Mouse (Mus musculus) lung, postnatal 0 days (tissue): ENCODE measurements at regions not wholly inside any gene's neighbourhood (a gene's known extent, or its start where the extent isn't known, plus 50 kb on each side); places are given as distances from the start of the nearest gene placed in this dataset.
A peak's percentile ranks its signal among the peaks of the same experiment; 100 is the strongest.

Experiments used
- ATAC-seq: fragments of 200-750 bp; cut with Nextera tagmentation; 2 replicates; pipeline ENCODE4 v1.8.0; 2017; ENCODE audit warnings: moderate library complexity
- DNase-seq: peaks from one replicate; pipeline ENCODE4 v3.0.0-alpha.2; 2016; ENCODE audit warnings: low spot score
- H3K27ac ChIP-seq: fragments of 300-500 bp; sonication (generic); 2 replicates; pipeline ENCODE4 v1.5.1; 2014; ENCODE audit warnings: antibody characterized with exemption, mild to moderate bottlenecking, low read length, mixed read lengths
- H3K27me3 ChIP-seq: fragments of 300-500 bp; sonication (generic); replicated peaks from 2 replicates; pipeline ENCODE4 v1.6.1; 2014; ENCODE audit warnings: low read length, mixed read lengths; ENCODE audit not compliant: insufficient read depth
- H3K36me3 ChIP-seq: fragments of 300-500 bp; sonication (generic); 2 replicates; pipeline ENCODE4 v1.6.1; 2014; ENCODE audit warnings: low read length, mixed read lengths; ENCODE audit not compliant: insufficient read depth
- H3K4me1 ChIP-seq: fragments of 300-500 bp; sonication (generic); 2 replicates; pipeline ENCODE4 v1.6.1; 2014; ENCODE audit warnings: antibody characterized with exemption, low read depth, low read length, mixed read lengths; ENCODE audit not compliant: insufficient read depth
- H3K4me2 ChIP-seq: fragments of 300-500 bp; sonication (generic); replicated peaks from 2 replicates; pipeline ENCODE4 v1.6.1; 2014; ENCODE audit warnings: low read depth, mild to moderate bottlenecking, low read length, moderate library complexity, mixed read lengths
- H3K4me3 ChIP-seq: fragments of 300-500 bp; sonication (generic); 2 replicates; pipeline ENCODE4 v1.5.1; 2014; ENCODE audit warnings: low read depth, low read length
- H3K9ac ChIP-seq: fragments of 300-500 bp; sonication (generic); replicated peaks from 2 replicates; pipeline ENCODE4 v1.6.1; 2014; ENCODE audit warnings: low read depth, mild to moderate bottlenecking
- H3K9me3 ChIP-seq: fragments of 300-500 bp; sonication (generic); 2 replicates; pipeline ENCODE4 v1.6.1; 2016; ENCODE audit warnings: low read length, mixed read lengths
- CTCF ChIP-seq: IDR thresholded peaks from 2 replicates; pipeline ENCODE4 v1.5.1; 2016; ENCODE audit warnings: antibody characterized with exemption, mild to moderate bottlenecking
- EP300 ChIP-seq: IDR thresholded peaks from 2 replicates; pipeline ENCODE4 v1.6.1; 2016; ENCODE audit warnings: antibody characterized with exemption, mild to moderate bottlenecking, control low read depth
- WGBS: fragments of 180-500 bp; shearing (Covaris S2); extraction: QIAGEN DNeasy Blood & Tissue Kit; methylation state at CpG from one replicate; pipeline ENCODE4 v1.1.7; 2014; 5-methylcytosine and 5-hydroxymethylcytosine counted together

DNA sequence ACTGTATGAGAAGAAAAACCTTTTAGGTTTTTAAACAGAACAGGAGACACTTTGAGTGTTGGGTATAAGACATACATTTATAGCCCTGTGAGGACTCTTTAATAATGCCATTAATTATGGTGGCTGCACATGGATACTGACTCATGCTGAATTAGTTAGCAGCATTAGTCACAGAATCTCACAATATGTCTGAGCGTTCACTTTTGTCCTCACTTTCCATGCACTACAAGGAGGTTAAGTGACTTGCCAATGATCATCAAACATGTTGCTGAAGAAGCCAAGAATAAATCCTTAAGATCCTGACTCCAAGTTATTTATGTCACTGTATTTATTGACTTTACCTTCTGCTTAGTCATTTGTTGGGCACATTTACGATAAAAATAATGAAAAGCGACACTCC lies 105.6 kb upstream of the Atxn7l3b start:
- Histone ChIP-seq H3K9ac (no peak overlapping the region), H3K27ac (no peak overlapping the region), H3K27me3 (no peaks in the 10 kb centered on the region), H3K4me3 (no peak overlapping the region), H3K4me1 (no peaks in the 10 kb centered on the region), H3K4me2 (no peak overlapping the region), H3K9me3 (no peaks in the 10 kb centered on the region), H3K36me3 (no peaks in the 10 kb centered on the region)
- ATAC-seq, result no peak
- no peak for TF ChIP-seq CTCF
- no peak for TF ChIP-seq EP300
- DNase-seq, result no peak
- 70% methylated on average over 3 of the region's 3 CpGs for WGBS

DNA sequence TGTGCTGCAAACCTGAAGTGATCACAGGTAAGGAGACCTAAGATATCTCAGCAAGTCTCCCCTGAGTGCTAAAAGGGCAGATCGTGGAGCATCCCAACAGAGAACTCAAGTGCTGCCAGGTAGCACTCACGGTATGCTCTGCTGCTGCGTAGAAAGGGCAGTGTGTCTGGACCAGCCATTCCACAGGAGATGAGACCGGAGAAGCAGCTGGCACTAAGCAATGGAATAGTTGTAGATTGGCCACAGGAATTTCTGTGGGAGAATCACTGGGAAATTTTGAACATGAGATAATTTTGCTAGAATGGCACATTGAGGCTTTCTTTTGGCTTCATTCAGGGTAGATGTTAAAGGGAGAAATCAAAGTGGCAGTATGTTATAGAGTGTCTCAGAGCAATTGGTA lies 104.1 kb upstream of the Atxn7l3b start:
- no peak overlapping the region for H3K4me3 ChIP-seq
- TF ChIP-seq EP300 (no peak), CTCF (no peak)
- H3K27me3 ChIP-seq, result no peaks in the 10 kb centered on the region
- 72% methylated on average over 4 of the region's 4 CpGs for WGBS
- H3K36me3 ChIP-seq, result no peaks in the 10 kb centered on the region
- no peak for DNase-seq
- ATAC-seq, result no peak
- no peaks in the 10 kb centered on the region for H3K4me1 ChIP-seq
- H3K9me3 ChIP-seq, result no peaks in the 10 kb centered on the region
- H3K4me2 ChIP-seq, result no peak overlapping the region
- H3K9ac ChIP-seq, result no peak overlapping the region
- no peak overlapping the region for H3K27ac ChIP-seq

DNA sequence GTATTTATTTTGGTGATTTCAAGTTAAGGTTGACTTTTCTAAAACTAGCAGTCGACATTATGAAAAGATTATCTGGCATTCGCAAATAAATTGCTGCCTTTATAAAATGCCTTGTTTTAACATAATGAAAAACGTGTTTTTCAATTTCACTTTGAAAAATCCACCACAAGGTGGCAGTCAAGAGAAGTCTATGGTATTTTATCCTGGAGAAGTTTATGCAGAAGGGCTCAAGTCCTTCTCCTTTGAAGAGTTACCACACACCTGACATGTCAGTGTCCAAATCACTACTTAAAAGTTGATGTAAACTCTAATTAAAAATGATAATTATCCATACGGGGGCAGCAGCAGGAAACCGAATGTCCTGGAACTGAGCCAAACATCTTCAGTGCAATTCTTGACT lies 98.5 kb upstream of the Atxn7l3b start:
- DNase-seq, result peak; percentile 49
- H3K27me3 ChIP-seq, result no peaks in the 10 kb centered on the region
- H3K4me1 ChIP-seq, result no peaks in the 10 kb centered on the region
- no peak overlapping the region for H3K4me3 ChIP-seq
- TF ChIP-seq EP300 (no peak), CTCF (peak; percentile 59)
- H3K4me2 ChIP-seq, result no peak overlapping the region
- 13% methylated on average over 5 of the region's 5 CpGs for WGBS
- no peaks in the 10 kb centered on the region for H3K36me3 ChIP-seq
- H3K27ac ChIP-seq, result no peak overlapping the region
- no peak overlapping the region for H3K9ac ChIP-seq
- ATAC-seq, result no peak
- H3K9me3 ChIP-seq, result no peaks in the 10 kb centered on the region

DNA sequence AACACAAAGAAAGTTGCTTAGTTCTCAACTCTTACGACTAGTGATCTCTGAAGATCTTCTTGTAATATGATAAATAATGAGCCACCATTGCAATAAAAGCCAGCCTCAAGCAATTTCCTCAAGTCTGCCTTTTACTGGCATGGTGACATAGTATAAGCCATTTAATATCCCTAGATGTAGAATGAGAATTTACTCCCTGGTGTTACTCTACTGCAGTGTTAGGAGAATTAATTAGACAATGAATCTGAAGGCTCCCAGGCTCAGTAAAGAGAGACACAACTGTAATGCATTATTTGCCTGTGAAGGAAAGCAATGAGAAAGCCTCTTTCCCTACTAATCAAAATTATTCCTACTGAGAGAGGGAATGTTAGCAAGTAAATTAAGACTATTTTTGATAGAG lies 95.8 kb upstream of the Atxn7l3b start:
- Histone ChIP-seq H3K4me3 (no peak overlapping the region), H3K9me3 (no peaks in the 10 kb centered on the region), H3K27me3 (no peaks in the 10 kb centered on the region), H3K4me2 (no peak overlapping the region), H3K27ac (no peak overlapping the region), H3K4me1 (no peaks in the 10 kb centered on the region), H3K9ac (no peak overlapping the region), H3K36me3 (no peaks in the 10 kb centered on the region)
- DNase-seq (no peak), ATAC-seq (no peak)
- TF ChIP-seq EP300, result no peak
- TF ChIP-seq CTCF, result no peak
- WGBS, result 81% methylated on average over 1 of the region's 1 CpGs

DNA sequence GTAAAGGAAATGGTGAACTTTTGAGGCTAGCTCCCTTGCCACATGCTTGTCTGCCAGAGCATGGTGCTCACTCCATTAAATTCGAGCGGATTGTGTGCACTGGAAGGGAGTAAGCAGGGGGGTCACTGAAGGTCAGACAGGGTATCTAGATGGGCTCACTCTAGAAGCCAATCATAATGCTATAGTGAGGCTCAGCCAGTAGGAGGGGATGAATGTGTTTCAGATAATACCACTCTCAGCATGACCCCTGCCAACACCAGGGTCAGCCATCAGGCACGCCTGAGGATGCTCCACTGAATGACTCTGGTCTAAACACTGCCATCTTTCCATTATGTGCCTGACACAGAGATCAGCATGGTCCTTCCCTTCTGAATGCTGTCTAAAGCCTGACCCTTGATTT lies 80.3 kb upstream of the Atxn7l3b start:
- Histone ChIP-seq H3K27me3 (no peaks in the 10 kb centered on the region), H3K4me3 (no peak overlapping the region), H3K9me3 (no peaks in the 10 kb centered on the region), H3K9ac (no peak overlapping the region), H3K27ac (no peak overlapping the region), H3K36me3 (no peaks in the 10 kb centered on the region), H3K4me2 (no peak overlapping the region), H3K4me1 (no peaks in the 10 kb centered on the region)
- ATAC-seq (no peak), DNase-seq (no peak)
- no peak for TF ChIP-seq CTCF
- no peak for TF ChIP-seq EP300
- 28% methylated on average over 3 of the region's 3 CpGs for WGBS

DNA sequence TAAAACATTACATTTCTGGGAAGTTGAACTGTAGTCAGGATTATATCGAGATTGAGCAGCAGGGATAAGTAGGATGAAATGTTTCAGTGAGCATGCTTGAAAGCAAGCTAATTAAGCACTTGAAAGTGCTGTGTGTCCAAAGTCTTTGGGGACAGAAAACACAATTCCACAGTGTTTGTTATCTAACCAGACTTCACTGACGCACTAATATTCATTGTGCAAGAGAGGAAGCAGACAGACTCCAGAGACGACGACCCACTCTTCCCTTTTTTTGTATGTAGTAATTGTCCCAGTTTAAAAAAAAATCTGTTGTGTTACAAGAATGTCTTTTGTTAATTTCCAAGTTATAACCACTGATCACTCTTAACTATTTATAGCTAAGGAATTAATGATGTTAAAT lies 61.9 kb upstream of the Atxn7l3b start:
- Histone ChIP-seq H3K36me3 (no peaks in the 10 kb centered on the region), H3K9ac (no peak overlapping the region), H3K27ac (no peak overlapping the region), H3K4me2 (no peak overlapping the region), H3K4me1 (no peaks in the 10 kb centered on the region), H3K4me3 (no peak overlapping the region), H3K27me3 (no peaks in the 10 kb centered on the region), H3K9me3 (no peaks in the 10 kb centered on the region)
- WGBS, result 56% methylated on average over 4 of the region's 4 CpGs
- no peak for ATAC-seq
- TF ChIP-seq EP300 (no peak), CTCF (no peak)
- no peak for DNase-seq

DNA sequence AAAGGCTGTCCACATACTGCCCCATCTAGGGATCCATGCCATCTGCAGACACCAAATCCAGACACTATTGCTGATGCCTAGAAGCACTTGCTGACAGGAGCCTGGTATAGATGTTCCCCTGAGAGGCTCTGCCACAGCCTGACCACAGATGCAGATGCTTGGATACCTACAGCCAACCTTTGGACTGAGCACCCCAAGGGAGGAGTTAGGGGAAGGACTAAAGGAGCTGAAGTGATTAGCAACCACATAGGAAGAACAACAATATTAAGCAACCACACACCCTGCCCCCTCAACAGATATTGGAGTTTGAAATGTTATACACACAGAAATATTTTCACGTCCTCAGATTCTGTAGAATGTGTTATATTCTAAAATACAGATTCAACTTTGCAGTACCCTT lies 53.9 kb upstream of the Atxn7l3b start:
- Histone ChIP-seq H3K4me2 (no peak overlapping the region), H3K4me1 (no peaks in the 10 kb centered on the region), H3K27ac (no peak overlapping the region), H3K27me3 (no peaks in the 10 kb centered on the region), H3K9me3 (no peaks in the 10 kb centered on the region), H3K36me3 (no peaks in the 10 kb centered on the region), H3K4me3 (no peak overlapping the region), H3K9ac (no peak overlapping the region)
- TF ChIP-seq EP300 (no peak), CTCF (no peak)
- ATAC-seq, result no peak
- WGBS, result 65% methylated on average over 1 of the region's 1 CpGs
- no peak for DNase-seq
